ENCODE assay signal across 21 mouse cellular contexts in the genomic region with DNA sequence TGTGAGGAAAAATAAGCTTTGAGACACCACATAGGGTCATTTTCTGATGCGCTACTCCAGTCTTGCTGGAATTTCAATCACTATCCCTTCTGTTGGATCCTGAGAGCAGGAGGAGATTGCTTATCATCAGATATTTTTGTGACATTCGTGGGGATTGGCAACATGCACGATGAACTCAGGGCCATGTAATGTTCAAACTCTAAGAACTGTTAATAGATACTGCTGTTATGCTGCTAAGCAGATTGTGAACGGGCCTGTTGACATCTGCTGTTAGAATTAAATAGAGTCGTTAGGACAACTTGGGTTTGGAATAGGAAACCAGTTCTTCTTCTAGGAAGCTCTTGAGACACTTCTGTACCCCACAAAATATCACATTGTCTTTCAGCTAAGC.
A peak's percentile ranks its signal among the peaks of the same experiment; 100 is the strongest.
DNase-seq lines count a peak whose midpoint lies in the region; ATAC-seq lines count a peak whose summit lies in the region.
"Had no signal": no experiment of that assay in that cellular context is flagged by ENCODE, and none has a peak within 500 bp of the region (broad histone marks: within the 10 kb centered on the region; RNA-seq: fewer than 3 reads in every experiment).

No protein-coding gene starts in this region.

- H3K36me3 ChIP-seq in forebrain, embryonic 10.5 days (replicated peaks): no peaks in the 10 kb centered on the region
- H3K36me3 ChIP-seq in forebrain, embryonic 11.5 days (ENCODE audit: control insufficient read depth, insufficient read depth, low read length): no peaks in the 10 kb centered on the region
- H3K36me3 ChIP-seq in forebrain, embryonic 12.5 days (replicated peaks): no peaks in the 10 kb centered on the region
- H3K36me3 ChIP-seq in forebrain, embryonic 16.5 days (ENCODE audit: control insufficient read depth, insufficient read depth): no peaks in the 10 kb centered on the region
- H3K36me3 ChIP-seq: embryonic facial prominence, embryonic 12.5 days; G1E; heart, embryonic 13.5 days; hindbrain, embryonic 15.5 days had no signal

- H3K4me3 ChIP-seq in forebrain, embryonic 10.5 days: no peak overlapping the region
- H3K4me3 ChIP-seq in forebrain, embryonic 11.5 days (ENCODE audit: low read depth, low read length): no peak overlapping the region
- H3K4me3 ChIP-seq in forebrain, embryonic 12.5 days (replicated peaks): no peak overlapping the region
- H3K4me3 ChIP-seq in forebrain, embryonic 16.5 days (replicated peaks; ENCODE audit: low read length): no peak overlapping the region
- H3K4me3 ChIP-seq: embryonic facial prominence, embryonic 12.5 days; heart, embryonic 13.5 days had no signal

- peak overlapping the region; percentile 26; the same call in 1 of the 2 replicates for H3K27ac ChIP-seq in forebrain, embryonic 10.5 days
- no peak overlapping the region; the same call in 1 of the 2 replicates for H3K27ac ChIP-seq in forebrain, embryonic 11.5 days (ENCODE audit: low read depth, low read length)
- peak overlapping the region; percentile 59; the same call in 1 of the 2 replicates for H3K27ac ChIP-seq in forebrain, embryonic 12.5 days
- H3K27ac ChIP-seq in forebrain, embryonic 16.5 days (ENCODE audit: low read length): 0 out of 2 replicates have a peak overlapping the region, but pooled peaks have one; percentile 20
- H3K27ac ChIP-seq: embryonic facial prominence, embryonic 12.5 days; heart, embryonic 13.5 days; hindbrain, embryonic 15.5 days had no signal

- no peak for ATAC-seq in forebrain, embryonic 11.5 days (replicated peaks; ENCODE audit: low FRiP score)
- no peak for ATAC-seq in forebrain, embryonic 12.5 days (ENCODE audit: low FRiP score)
- ATAC-seq in forebrain, embryonic 16.5 days: peak; percentile 28; the same call in 1 of the 2 replicates
- ATAC-seq in megakaryocyte-erythroid progenitor cell, adult 5-6 weeks (replicated peaks; ENCODE audit: low FRiP score, low TSS enrichment, poor library complexity, severe bottlenecking): no peak
- ATAC-seq: CD4-positive, CD25-positive, alpha-beta regulatory T cell, adult 4 months; inflammation-experienced regulatory T-cells, adult 6 months had no signal

- peaks cover 23% of the 10 kb centered on the region for H3K27me3 ChIP-seq in forebrain, embryonic 10.5 days (ENCODE audit: poor library complexity, severe bottlenecking)
- H3K27me3 ChIP-seq in forebrain, embryonic 11.5 days (ENCODE audit: control insufficient read depth, insufficient read depth, low read length): no peaks in the 10 kb centered on the region
- no peaks in the 10 kb centered on the region for H3K27me3 ChIP-seq in forebrain, embryonic 12.5 days
- H3K27me3 ChIP-seq in forebrain, embryonic 16.5 days (replicated peaks; ENCODE audit: control insufficient read depth, insufficient read depth, low read length): no peaks in the 10 kb centered on the region
- H3K27me3 ChIP-seq: embryonic facial prominence, embryonic 12.5 days; hindbrain, embryonic 15.5 days had no signal

- WGBS in forebrain, embryonic 10.5 days: 79% methylated on average over 5 of the region's 5 CpGs
- WGBS in forebrain, embryonic 11.5 days: 69% methylated on average over 5 of the region's 5 CpGs
- 46% methylated on average over 5 of the region's 5 CpGs for WGBS in forebrain, embryonic 12.5 days
- WGBS in forebrain, embryonic 16.5 days: 22% methylated on average over 5 of the region's 5 CpGs

- no peak overlapping the region for H3K9ac ChIP-seq in forebrain, embryonic 11.5 days (ENCODE audit: low read length)
- no peak overlapping the region for H3K9ac ChIP-seq in forebrain, embryonic 12.5 days
- no peak overlapping the region for H3K9ac ChIP-seq in forebrain, embryonic 16.5 days (replicated peaks; ENCODE audit: low read depth, low read length)
- H3K9ac ChIP-seq: embryonic facial prominence, embryonic 12.5 days; heart, embryonic 13.5 days; hindbrain, embryonic 15.5 days had no signal

- no peaks in the 10 kb centered on the region for H3K9me3 ChIP-seq in forebrain, embryonic 10.5 days
- H3K9me3 ChIP-seq in forebrain, embryonic 11.5 days (ENCODE audit: control insufficient read depth, low read length): no peaks in the 10 kb centered on the region
- H3K9me3 ChIP-seq in forebrain, embryonic 12.5 days: no peaks in the 10 kb centered on the region
- no peaks in the 10 kb centered on the region for H3K9me3 ChIP-seq in forebrain, embryonic 16.5 days (ENCODE audit: control insufficient read depth, low read length)
- H3K9me3 ChIP-seq: embryonic facial prominence, embryonic 12.5 days; heart, embryonic 13.5 days; hindbrain, embryonic 15.5 days had no signal

- H3K4me1 ChIP-seq in forebrain, embryonic 10.5 days: peaks cover 18% of the 10 kb centered on the region
- H3K4me1 ChIP-seq in forebrain, embryonic 11.5 days (replicated peaks; ENCODE audit: control insufficient read depth, insufficient read depth, low read length): no peaks in the 10 kb centered on the region; the same call in 1 of the 2 replicates
- H3K4me1 ChIP-seq in forebrain, embryonic 12.5 days: peaks cover 14% of the 10 kb centered on the region
- H3K4me1 ChIP-seq in forebrain, embryonic 16.5 days (replicated peaks; ENCODE audit: control insufficient read depth, insufficient read depth, low read length): peaks cover 17% of the 10 kb centered on the region
- H3K4me1 ChIP-seq: embryonic facial prominence, embryonic 12.5 days; hindbrain, embryonic 15.5 days had no signal

- H3K4me2 ChIP-seq in forebrain, embryonic 11.5 days (ENCODE audit: low read depth, low read length, severe bottlenecking): no peak overlapping the region
- H3K4me2 ChIP-seq in forebrain, embryonic 12.5 days: peak overlapping the region; percentile 50
- H3K4me2 ChIP-seq in forebrain, embryonic 16.5 days (ENCODE audit: low read length): peak overlapping the region; percentile 49
- H3K4me2 ChIP-seq: heart, embryonic 13.5 days had no signal

- DNase-seq in forebrain, embryonic 10.5 days (ENCODE audit: extremely low spot score, low spot score): no peak
- no peak for DNase-seq in forebrain, embryonic 11.5 days (ENCODE audit: low spot score)
- peak; percentile 42 to 76 for DNase-seq in layer of hippocampus, postnatal 14 days (ENCODE audit: low spot score in 2 of 2)
- no peak for DNase-seq in kidney, postnatal 36 days
- DNase-seq in liver: no peak
- DNase-seq: adrenal gland, adult 8-10 months; adrenal gland, postnatal 36 days; B cell, adult 2 months; cerebellum, adult 9-10 months; cerebellum, postnatal 25 days; gastrocnemius, postnatal 14 days; heart, postnatal 36 days had no signal

Comparison
In these comparisons a context has a peak if more than half of its experiments do, and no peak if none do; other contexts are left out.
1. DNase-seq: peak in layer of hippocampus, postnatal 14 days (2 of 2); none in forebrain, embryonic 10.5 days (single experiment), forebrain, embryonic 11.5 days (single experiment), kidney, postnatal 36 days (0 of 2) and liver (single experiment).